Mouse (Mus musculus) right cerebral cortex, postnatal 25 days (tissue): ENCODE data around the gene Fndc9.

Experiments
- DNase-seq: peaks from one replicate; pipeline ENCODE4 v3.0.0; 2022

Gene Fndc9

GRCm38 (mm10) chr11:46235334-46235733 lies at the start of gene Fndc9:
Gene Fndc9 (plus strand): TSS chr11:46235531.
- DNase-seq, result peak; percentile 82

DNA sequence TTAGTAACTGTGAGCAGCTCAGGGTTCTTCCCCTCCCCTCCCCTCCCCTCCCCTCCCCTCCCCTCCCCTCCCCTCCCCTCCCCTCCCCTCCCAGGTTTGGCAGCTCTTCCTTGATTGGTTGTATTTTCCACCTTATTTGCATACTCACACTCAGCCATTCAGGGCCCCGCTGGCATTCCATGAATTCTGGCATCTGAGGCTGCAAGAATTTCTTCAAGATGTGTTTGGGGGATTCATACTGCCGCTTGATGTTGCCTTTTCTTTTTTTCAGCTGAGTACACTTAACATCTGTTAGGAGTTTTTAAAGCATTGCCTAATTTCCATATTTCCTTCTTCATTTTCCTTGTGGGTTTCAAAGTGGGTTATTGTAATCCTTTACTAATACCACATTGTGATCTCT lies 47.0 kb upstream of the Fndc9 start:
- no peak for DNase-seq

DNA sequence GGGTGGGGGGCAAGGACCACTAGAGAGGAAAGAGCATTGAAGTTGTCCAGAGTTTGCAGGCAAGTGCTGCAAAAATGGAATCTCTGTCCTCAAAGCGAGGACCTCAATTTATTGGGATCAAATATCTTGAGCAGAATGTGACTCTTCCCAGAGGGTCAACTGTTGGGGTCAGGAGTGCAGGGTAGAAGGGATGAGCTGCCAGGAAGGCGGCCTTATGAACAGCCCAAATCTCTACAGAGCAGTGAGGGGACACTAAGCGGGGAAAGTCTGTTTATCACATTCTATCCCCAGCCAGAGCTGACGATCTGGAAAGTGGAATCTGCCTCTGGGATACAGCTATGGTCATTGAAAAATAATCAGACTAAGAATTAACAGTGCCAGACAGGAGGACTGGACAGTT lies 41.2 kb upstream of the Fndc9 start:
- DNase-seq, result no peak

- no peak for DNase-seq
Observed at GRCm38 (mm10) chr11:46200664-46201063, 34.7 kb upstream of the Fndc9 start.

GRCm38 (mm10) chr11:46201636-46202546 lies 33.4 kb upstream of the Fndc9 start:
- peak; percentile 67 for DNase-seq

DNA sequence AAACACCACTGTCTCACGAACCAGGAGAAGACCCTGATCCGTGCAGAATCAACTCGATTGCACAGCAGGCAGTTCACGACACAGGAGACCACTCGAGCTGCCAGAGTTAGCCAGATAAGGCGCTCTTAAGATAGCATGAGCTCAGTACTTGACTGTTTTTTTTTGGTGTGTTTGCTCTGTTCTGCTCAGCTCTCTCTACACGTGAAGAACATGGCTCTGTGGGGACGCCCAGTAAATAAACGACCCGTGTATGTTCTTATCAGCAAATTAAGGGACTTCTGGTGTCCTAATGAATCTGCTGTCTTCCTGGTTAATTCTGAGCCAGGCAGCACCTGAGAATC lies 32.8 kb upstream of the Fndc9 start:
- DNase-seq, result no peak

DNA sequence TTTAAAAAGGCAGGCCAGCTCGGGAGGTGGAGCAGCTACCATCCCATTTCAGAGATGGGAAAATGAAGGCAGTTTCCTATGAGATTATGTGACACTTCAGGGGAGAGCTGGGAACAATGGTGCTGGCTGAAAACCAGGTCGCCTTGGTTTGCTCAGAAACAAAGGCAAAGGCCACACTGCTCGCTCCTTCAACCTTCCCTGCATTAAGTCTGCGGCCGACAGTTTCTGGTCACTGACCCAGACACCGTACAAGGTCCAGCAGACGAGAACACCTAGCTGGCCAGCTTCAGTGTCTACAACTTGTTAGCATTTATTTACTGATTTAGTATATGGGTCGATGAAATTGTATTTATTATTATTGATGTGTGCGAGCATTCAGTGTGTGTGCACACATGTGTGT lies 30.5 kb upstream of the Fndc9 start:
- no peak for DNase-seq

- DNase-seq, result no peak
Observed at GRCm38 (mm10) chr11:46205639-46206409, 29.5 kb upstream of the Fndc9 start.

- no peak for DNase-seq
Observed at GRCm38 (mm10) chr11:46209884-46210283, 25.4 kb upstream of the Fndc9 start.

DNA sequence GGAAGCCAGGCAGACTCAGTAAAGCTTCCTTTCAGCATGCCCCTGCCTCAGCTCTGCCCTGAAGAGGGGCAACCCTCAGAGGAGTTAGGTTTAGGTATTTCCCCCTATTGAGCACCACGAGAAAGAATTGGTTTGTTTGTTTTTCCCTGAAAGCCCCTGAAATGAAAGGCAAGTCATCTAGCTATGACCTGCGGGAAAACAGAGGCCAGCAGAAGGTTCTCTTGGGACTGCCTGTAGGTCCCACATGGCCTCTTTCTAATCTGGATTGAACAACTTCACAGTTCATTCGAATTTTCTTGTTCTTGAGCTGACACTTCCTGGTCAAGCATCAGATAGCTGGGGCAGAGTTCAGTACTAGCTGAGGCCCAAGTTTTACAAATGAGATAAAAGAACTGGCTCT lies 23.5 kb upstream of the Fndc9 start:
- DNase-seq, result no peak

DNA sequence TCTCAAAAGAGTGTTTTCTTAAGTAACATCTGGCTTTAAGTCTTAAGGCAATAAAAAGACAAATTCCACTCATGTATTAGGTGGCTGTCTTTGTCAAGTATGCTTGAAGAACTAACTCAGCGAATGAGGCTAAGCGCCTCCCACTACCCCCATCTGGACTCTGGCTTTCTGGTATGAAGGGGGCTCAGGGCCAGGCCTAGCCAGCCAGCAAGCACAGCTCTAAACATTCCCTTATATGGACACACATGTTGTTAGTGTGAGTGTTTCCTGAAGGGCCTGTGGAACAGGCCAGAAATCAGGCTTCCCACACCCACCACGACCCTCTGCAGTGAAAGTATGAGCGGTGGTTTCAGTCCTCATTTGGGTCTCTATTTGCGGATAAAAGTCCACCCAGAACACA lies 21.5 kb upstream of the Fndc9 start:
- DNase-seq, result no peak

GRCm38 (mm10) chr11:46214368-46215230 lies 20.7 kb upstream of the Fndc9 start:
- DNase-seq, result no peak

- no peak for DNase-seq
Observed at GRCm38 (mm10) chr11:46215354-46215753, 20.0 kb upstream of the Fndc9 start.

DNA sequence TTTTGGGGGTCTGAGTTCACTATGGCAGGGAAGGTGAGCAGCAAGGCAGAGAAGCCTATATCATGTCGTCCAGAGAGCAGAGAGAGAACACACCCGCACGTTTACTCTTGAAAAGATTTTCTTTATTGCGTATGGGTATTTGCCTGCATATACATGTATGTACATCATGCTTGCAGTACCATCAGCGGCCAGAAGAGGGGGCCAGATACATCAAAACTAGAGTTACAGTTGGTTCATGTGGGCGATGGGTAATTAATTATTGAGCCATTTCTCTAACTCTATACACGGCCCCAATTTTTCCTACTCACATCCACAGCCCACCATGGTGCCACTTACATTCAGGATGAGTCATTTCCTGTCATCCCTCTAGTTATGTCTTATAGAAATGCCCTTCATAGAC lies 18.7 kb upstream of the Fndc9 start:
- no peak for DNase-seq

DNA sequence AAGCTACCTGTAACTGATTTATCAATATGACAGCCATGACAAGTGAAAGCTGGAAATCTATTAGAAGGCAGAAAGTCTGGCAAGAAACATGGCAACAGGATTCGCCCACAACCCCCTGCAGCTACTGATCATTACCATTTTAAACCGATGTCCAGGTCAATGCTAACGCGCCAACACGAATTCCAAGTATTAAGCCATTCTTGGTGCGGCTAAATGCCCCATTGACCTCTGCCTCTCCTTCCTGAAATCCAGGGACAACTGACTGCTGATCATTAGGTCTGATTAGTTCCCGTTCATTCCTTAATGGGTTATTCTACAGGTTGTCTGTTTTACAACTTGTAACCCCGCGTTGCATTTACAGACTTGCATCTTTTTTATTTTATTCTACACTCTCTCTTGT lies 17.6 kb upstream of the Fndc9 start:
- DNase-seq, result no peak

- no peak for DNase-seq
Observed at GRCm38 (mm10) chr11:46218584-46218983, 16.7 kb upstream of the Fndc9 start.

GRCm38 (mm10) chr11:46219380-46219779 lies 16.0 kb upstream of the Fndc9 start:
- no peak for DNase-seq

GRCm38 (mm10) chr11:46220211-46220610 lies 15.1 kb upstream of the Fndc9 start:
- DNase-seq, result no peak

- no peak for DNase-seq
Observed at GRCm38 (mm10) chr11:46223575-46223974, 11.8 kb upstream of the Fndc9 start.

- DNase-seq, result no peak
Observed at GRCm38 (mm10) chr11:46225345-46225744, 10.0 kb upstream of the Fndc9 start.

DNA sequence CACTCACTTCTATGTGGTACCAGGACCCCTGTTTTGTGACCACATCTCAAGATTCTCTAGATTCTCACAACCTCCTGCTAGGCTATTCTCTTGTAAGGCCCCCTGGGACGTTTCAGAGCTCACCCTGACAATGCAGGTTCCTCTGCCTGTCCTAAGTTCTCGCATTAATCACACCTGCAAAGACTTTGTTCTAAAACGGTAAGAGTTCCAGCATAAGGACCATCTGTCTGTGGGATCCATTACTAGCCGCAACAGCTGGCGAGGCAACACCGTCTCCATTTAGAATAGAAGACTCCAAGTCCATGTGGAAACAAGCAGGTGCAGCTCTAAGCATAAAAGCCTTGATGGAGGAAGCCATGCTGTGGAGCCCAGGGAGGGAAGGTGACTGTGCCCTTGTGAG lies 5.1 kb upstream of the Fndc9 start:
- no peak for DNase-seq

DNA sequence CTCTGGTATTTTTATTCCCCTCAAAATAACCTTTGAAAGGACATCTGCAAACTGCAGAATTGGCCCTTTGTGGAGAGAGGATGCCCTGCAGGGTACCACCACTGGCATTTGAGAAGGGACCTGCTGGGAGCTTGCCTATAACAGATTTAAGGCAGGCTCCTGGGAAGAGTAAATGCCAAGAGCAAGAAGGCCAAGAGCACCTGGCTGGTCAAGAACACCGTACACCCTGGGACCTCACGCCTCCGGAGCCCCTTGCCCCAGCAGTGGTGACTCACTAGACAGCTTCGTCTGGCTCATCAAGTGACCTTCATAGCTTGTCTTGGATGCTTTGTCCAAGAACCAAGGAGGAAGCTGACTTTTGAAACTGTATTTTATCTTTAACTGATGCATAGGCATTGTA lies 2.5 kb upstream of the Fndc9 start:
- DNase-seq, result no peak

DNA sequence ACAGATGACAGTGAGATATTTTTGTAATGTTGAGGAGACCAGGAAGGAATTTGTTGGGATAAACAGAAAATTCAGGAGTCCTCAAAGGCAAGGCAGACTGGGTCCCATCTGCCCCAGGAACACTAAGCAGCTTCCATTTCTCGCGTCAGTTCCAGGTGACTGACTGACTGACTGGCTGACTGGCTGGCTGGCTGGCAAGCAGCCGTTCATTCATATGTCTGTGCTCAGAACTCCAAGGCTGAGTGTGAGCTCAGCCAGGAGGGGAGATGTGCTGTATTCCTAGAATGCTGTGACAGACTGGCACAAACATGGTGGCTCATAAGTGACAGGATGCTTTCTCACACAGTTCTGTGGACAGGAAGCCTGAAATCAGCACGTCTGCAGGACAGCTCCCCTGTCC lies 1.4 kb upstream of the Fndc9 start:
- DNase-seq, result no peak
